Mouse (Mus musculus): Measurements from ENCODE around the gene Pde4a. TPM values are rescaled to one million over a fixed set of nuclear protein-coding genes. Genes with fewer than 3 reads are reported as not detected.

Pde4a gene
- polyA plus RNA-seq (2014; fragmentation: Nextera tagmentation; extraction: Ambion mirVana): 3.3 and 5.3 TPM in 2 replicates

DNA sequence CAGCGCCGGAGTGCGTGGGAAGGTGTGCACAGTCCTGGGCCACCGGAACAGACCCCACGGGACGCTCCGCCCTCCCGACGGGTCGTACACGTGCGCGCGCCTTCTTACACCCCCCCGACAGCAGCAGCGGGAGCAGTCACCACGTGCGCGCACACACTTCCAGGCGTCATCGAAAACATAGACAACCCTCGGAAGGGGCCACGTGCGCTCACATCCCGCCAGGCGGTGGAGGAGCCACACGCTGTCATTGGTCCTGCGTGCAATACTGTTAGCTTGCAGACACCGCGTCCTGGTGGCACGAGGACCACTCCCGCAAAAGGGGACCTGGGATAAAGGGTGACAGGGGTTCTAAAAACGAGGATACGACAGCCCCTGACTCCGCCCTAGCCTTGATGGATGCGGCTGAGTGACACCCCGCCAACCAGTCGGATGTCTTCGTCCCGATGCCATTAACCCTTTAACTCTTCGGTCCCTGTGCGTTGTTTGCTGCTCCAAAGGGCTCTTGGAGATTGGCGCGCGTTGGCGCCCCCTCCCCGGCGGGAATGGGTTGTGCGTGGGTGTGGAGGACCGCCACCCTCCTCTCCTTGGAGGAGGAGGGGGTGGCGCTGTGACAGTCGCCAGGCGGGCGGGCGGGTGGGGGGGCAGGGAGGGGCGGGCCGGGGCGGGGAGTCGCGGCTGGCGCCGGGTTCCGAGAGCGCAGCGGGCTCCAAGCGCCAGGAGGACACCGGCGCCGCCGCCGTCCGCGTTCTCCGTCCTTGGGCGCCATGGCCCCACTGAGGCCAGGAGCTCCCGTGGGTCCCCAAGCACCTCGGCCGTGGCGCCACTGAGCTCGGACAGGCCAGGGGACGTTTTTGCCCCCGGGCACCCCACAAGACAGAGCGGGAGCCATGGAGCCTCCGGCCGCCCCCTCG lies at the start of gene Pde4a:
TSS of gene Pde4a (plus strand) at position 674 of the 911 bp plus-strand sequence.
- Histone ChIP-seq H3K27me3 (ENCODE audit: control insufficient read depth, insufficient read depth, low read length) (peaks cover 46% of the 10 kb centered on the region), H3K4me3 (ENCODE audit: low read depth, low read length) (peak within 1 kb of the TSS; percentile 42), H3K9ac (ENCODE audit: low read length) (peak within 1 kb of the TSS; percentile 40), H3K36me3 (ENCODE audit: control insufficient read depth, insufficient read depth, low read length) (no peaks in the 10 kb centered on the region), H3K9me3 (ENCODE audit: control insufficient read depth, low read length) (no peaks in the 10 kb centered on the region; the same call in 1 of the 2 replicates), H3K4me2 (ENCODE audit: low read depth, severe bottlenecking) (peak within 1 kb of the TSS; percentile 87), H3K27ac (replicated peaks; ENCODE audit: low read depth, low read length) (no peak within 1 kb of the TSS), H3K4me1 (ENCODE audit: control insufficient read depth, insufficient read depth, low read length) (peaks cover 39% of the 10 kb centered on the region)
- ATAC-seq (ENCODE audit: insufficient number of reproducible peaks, low FRiP score, low TSS enrichment, low read depth): no peak
- peak; percentile 61 for DNase-seq (ENCODE audit: low spot score)
- WGBS: under 1% methylated on average over 71 of the region's 86 CpGs

DNA sequence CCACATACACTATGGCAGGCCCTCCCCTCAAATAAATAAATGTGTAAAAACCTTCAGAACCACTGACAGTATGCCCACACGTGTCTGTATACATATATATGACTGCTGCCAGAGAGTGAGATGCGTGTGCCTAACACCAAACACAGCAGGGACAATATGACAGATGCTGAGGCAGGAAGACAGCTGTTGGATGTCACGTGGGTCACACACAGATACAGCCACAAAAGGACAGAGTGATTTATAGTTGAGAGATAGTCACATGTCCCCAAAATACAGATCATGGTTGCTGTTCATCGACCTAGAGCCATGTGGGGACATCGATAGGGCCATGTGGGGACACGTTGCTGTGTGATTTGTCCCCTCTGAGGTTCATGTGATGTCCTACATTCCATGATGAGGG lies 48.4 kb upstream of the Pde4a start:
- H3K27me3 ChIP-seq (ENCODE audit: control insufficient read depth, insufficient read depth, low read length): no peaks in the 10 kb centered on the region
- H3K4me3 ChIP-seq (ENCODE audit: low read depth, low read length): no peak overlapping the region
- DNase-seq (ENCODE audit: low spot score): no peak
- peaks cover 3% of the 10 kb centered on the region; the same call in 1 of the 2 replicates for H3K9me3 ChIP-seq (ENCODE audit: control insufficient read depth, low read length)
- WGBS: 84% methylated on average over 6 of the region's 6 CpGs
- no peak overlapping the region for H3K27ac ChIP-seq (replicated peaks; ENCODE audit: low read depth, low read length)
- ATAC-seq (ENCODE audit: insufficient number of reproducible peaks, low FRiP score, low TSS enrichment, low read depth): no peak
- 0 out of 2 replicates have a peak, but pooled peaks cover 4% of the 10 kb centered on the region for H3K36me3 ChIP-seq (ENCODE audit: control insufficient read depth, insufficient read depth, low read length)
- no peak overlapping the region for H3K9ac ChIP-seq (ENCODE audit: low read length)
- no peak overlapping the region for H3K4me2 ChIP-seq (ENCODE audit: low read depth, severe bottlenecking)
- no peaks in the 10 kb centered on the region for H3K4me1 ChIP-seq (ENCODE audit: control insufficient read depth, insufficient read depth, low read length)

DNA sequence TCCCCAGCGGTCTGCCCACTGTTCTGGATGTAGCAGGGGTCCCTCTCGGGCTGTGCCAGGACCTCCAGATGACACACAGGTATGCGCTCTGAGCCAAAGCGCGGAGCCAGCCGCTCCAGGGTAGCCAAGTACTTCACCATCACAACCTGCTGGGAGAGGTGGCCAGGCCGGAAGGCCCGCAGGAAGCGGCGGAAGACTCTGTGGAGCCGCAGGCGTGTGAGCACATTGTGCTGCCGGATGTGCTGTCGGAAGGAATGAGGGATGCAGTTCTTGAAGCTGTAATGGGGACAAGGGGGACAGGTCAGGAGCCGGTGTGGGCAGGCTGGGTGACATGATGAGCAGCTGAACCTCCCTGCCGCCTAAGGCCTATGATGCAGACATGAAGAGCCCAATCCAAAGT lies 44.0 kb upstream of the Pde4a start:
- H3K36me3 ChIP-seq (ENCODE audit: control insufficient read depth, insufficient read depth, low read length): peaks cover 10% of the 10 kb centered on the region; the same call in 1 of the 2 replicates
- no peak overlapping the region for H3K27ac ChIP-seq (replicated peaks; ENCODE audit: low read depth, low read length)
- H3K9ac ChIP-seq (ENCODE audit: low read length): no peak overlapping the region
- 86% methylated on average over 16 of the region's 16 CpGs for WGBS
- no peak overlapping the region for H3K4me2 ChIP-seq (ENCODE audit: low read depth, severe bottlenecking)
- H3K27me3 ChIP-seq (ENCODE audit: control insufficient read depth, insufficient read depth, low read length): no peaks in the 10 kb centered on the region
- ATAC-seq (ENCODE audit: insufficient number of reproducible peaks, low FRiP score, low TSS enrichment, low read depth): no peak
- H3K4me1 ChIP-seq (ENCODE audit: control insufficient read depth, insufficient read depth, low read length): no peaks in the 10 kb centered on the region
- no peak overlapping the region for H3K4me3 ChIP-seq (ENCODE audit: low read depth, low read length)
- H3K9me3 ChIP-seq (ENCODE audit: control insufficient read depth, low read length): 0 out of 2 replicates have a peak, but pooled peaks cover 3% of the 10 kb centered on the region
- no peak for DNase-seq (ENCODE audit: low spot score)

DNA sequence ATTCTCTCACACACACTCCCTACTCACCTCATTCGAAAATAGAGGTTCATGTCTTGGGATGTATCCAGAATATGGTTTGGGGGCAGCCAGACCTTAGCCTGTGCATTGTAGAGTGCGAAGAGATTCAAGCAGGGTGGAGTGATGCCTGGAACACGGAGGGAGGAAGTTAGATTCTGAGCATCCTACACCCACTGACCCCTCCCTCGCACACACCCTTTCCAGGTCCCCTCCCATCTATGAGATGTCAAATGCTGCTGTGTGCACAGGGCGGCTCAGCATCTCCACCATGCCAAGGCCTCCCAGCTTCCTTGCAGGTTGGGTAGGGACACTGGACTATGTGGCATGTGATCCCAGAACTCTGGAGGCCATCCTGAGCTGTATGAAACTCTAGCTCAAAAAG lies 40.7 kb upstream of the Pde4a start:
- DNase-seq (ENCODE audit: low spot score) (no peak), ATAC-seq (ENCODE audit: insufficient number of reproducible peaks, low FRiP score, low TSS enrichment, low read depth) (no peak)
- no peaks in the 10 kb centered on the region for H3K9me3 ChIP-seq (ENCODE audit: control insufficient read depth, low read length)
- WGBS: 78% methylated on average over 5 of the region's 5 CpGs
- peaks cover 10% of the 10 kb centered on the region; the same call in 1 of the 2 replicates for H3K36me3 ChIP-seq (ENCODE audit: control insufficient read depth, insufficient read depth, low read length)
- H3K4me2 ChIP-seq (ENCODE audit: low read depth, severe bottlenecking): no peak overlapping the region
- no peak overlapping the region for H3K27ac ChIP-seq (replicated peaks; ENCODE audit: low read depth, low read length)
- no peak overlapping the region for H3K9ac ChIP-seq (ENCODE audit: low read length)
- no peak overlapping the region for H3K4me3 ChIP-seq (ENCODE audit: low read depth, low read length)
- no peaks in the 10 kb centered on the region for H3K27me3 ChIP-seq (ENCODE audit: control insufficient read depth, insufficient read depth, low read length)
- H3K4me1 ChIP-seq (ENCODE audit: control insufficient read depth, insufficient read depth, low read length): no peaks in the 10 kb centered on the region

DNA sequence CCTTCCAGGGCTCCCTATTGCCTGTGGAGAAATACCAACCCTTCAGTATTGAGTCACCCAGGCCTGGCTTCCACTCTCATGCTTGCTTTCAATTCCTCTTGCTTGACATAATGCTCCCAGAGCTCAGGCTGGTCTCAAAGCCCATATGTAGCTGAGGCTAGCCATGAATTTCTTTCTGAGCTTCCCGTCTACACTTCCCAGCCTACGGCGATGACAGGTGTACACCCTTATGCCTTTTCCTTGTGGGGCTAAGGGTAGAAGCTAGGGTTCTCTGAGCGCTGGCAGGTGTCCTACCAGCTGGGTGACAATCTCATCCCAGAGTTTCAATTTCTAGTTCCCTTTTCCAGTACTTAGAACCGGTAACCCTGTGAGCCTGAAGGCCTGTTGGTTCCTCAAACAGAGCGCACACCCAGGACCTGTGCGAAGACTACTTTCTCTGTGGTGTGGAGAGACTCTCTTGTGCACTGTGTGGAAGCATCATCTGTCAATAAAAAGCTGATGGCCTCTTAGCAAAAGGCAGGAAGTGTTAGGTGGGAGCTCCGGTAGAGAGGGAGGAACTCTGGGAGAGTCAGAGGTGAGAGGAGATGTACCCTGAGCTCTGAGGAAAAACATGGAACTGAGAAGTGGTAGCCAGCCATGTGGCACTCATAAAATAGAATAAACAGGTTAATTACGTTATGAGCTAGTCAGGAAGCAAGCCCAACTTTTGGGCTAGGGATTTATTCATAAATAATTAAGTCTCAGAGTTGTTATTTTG lies 39.8 kb upstream of the Pde4a start:
- H3K9me3 ChIP-seq (ENCODE audit: control insufficient read depth, low read length): no peaks in the 10 kb centered on the region
- H3K4me1 ChIP-seq (ENCODE audit: control insufficient read depth, insufficient read depth, low read length): peaks cover 3% of the 10 kb centered on the region; the same call in 1 of the 2 replicates
- H3K4me2 ChIP-seq (ENCODE audit: low read depth, severe bottlenecking): no peak overlapping the region
- H3K36me3 ChIP-seq (ENCODE audit: control insufficient read depth, insufficient read depth, low read length): peaks cover 10% of the 10 kb centered on the region; the same call in 1 of the 2 replicates
- WGBS: 87% methylated on average over 9 of the region's 9 CpGs
- no peaks in the 10 kb centered on the region for H3K27me3 ChIP-seq (ENCODE audit: control insufficient read depth, insufficient read depth, low read length)
- H3K27ac ChIP-seq (replicated peaks; ENCODE audit: low read depth, low read length): no peak overlapping the region
- ATAC-seq (ENCODE audit: insufficient number of reproducible peaks, low FRiP score, low TSS enrichment, low read depth) (no peak), DNase-seq (ENCODE audit: low spot score) (no peak)
- no peak overlapping the region for H3K4me3 ChIP-seq (ENCODE audit: low read depth, low read length)
- no peak overlapping the region for H3K9ac ChIP-seq (ENCODE audit: low read length)

DNA sequence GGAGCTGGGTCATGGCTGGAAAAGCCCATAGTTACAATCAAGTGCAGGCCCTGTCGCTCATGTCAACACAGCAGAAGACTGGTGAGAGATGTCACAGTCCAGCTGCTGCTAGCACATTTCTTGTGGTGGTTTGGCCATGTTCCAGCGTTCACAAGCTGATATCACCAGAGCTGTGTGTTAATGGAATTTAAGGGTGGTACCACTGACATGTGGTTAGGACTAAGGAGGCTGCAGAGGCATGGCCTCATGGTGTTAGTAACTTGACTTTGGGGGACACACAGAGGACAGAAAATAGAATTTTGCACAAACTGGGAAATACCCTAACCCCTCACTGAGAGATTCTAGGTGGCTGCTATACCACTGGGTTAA lies 39.3 kb upstream of the Pde4a start:
- ATAC-seq (ENCODE audit: insufficient number of reproducible peaks, low FRiP score, low TSS enrichment, low read depth) (no peak), DNase-seq (ENCODE audit: low spot score) (no peak)
- peaks cover 3% of the 10 kb centered on the region; the same call in 1 of the 2 replicates for H3K4me1 ChIP-seq (ENCODE audit: control insufficient read depth, insufficient read depth, low read length)
- no peak overlapping the region for H3K27ac ChIP-seq (replicated peaks; ENCODE audit: low read depth, low read length)
- no peaks in the 10 kb centered on the region for H3K27me3 ChIP-seq (ENCODE audit: control insufficient read depth, insufficient read depth, low read length)
- H3K9me3 ChIP-seq (ENCODE audit: control insufficient read depth, low read length): no peaks in the 10 kb centered on the region
- no peak overlapping the region for H3K9ac ChIP-seq (ENCODE audit: low read length)
- H3K4me2 ChIP-seq (ENCODE audit: low read depth, severe bottlenecking): no peak overlapping the region
- no peak overlapping the region for H3K4me3 ChIP-seq (ENCODE audit: low read depth, low read length)
- H3K36me3 ChIP-seq (ENCODE audit: control insufficient read depth, insufficient read depth, low read length): peaks cover 9% of the 10 kb centered on the region; the same call in 1 of the 2 replicates
- 85% methylated on average over 2 of the region's 2 CpGs for WGBS

DNA sequence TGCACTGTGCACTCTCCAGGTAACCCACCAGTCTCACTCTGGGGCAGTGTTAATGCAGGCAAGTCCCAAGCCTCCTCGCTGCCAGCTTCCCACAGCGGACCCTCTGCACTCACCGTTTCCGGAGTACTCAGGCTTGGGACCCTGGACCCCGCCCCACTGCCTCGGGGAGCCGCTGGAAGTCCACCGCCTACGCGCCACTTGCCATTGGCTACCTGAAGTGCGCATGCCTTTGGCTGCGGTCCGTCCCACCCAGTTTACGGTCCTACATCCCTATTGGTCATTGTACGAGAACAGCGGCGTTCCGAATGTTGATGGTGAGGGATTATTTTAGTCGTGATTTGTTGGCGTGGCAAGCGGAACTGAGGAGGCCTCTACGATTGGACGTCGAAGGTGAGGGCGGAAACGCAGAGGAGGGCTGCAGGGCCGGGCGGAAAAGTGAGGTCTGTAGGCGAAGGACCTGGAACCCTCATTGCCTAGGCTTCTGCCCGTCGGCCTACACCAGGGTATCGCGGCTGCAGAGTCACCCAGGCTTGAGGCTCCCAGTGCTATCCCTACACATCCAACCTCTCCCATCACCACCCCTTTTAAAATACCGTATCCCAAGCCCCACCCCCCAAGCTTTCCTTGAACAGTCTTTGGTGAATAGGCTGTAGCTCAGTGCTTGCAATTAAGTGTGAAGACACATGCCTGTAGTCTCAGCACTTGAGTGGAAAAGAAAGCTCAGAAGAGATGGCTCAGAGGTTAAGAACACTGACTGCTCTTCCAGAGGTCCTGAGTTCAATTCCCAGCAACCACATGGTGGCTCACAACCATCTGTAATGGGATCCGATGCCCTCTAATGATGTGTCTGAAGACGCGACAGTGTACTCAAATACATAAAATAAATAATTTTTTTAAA lies 34.2 kb upstream of the Pde4a start, which contains the start of gene Tyk2:
TSS of gene Tyk2 (minus strand) at position 185 of the 898 bp plus-strand sequence.
- H3K4me1 ChIP-seq (ENCODE audit: control insufficient read depth, insufficient read depth, low read length): peaks cover 3% of the 10 kb centered on the region; the same call in 1 of the 2 replicates
- H3K27ac ChIP-seq (replicated peaks; ENCODE audit: low read depth, low read length): peak within 1 kb of the TSS; percentile 18; the same call in 1 of the 2 replicates
- WGBS: 6% methylated on average over 37 of the region's 37 CpGs
- H3K9ac ChIP-seq (ENCODE audit: low read length): peak within 1 kb of the TSS; percentile 68
- DNase-seq (ENCODE audit: low spot score) (peak; percentile 94), ATAC-seq (ENCODE audit: insufficient number of reproducible peaks, low FRiP score, low TSS enrichment, low read depth) (peak; percentile 98)
- H3K9me3 ChIP-seq (ENCODE audit: control insufficient read depth, low read length): no peaks in the 10 kb centered on the region
- peak within 1 kb of the TSS; percentile 53 for H3K4me3 ChIP-seq (ENCODE audit: low read depth, low read length)
- H3K27me3 ChIP-seq (ENCODE audit: control insufficient read depth, insufficient read depth, low read length): no peaks in the 10 kb centered on the region
- peak within 1 kb of the TSS; percentile 72 for H3K4me2 ChIP-seq (ENCODE audit: low read depth, severe bottlenecking)
- no peaks in the 10 kb centered on the region for H3K36me3 ChIP-seq (ENCODE audit: control insufficient read depth, insufficient read depth, low read length)
